In genomic region chr10:99609420-99609819, GRCm38 (mm10) we compare ENCODE assay signal across 16 mouse cellular contexts.
"Had no signal": no experiment of that assay in that cellular context is flagged by ENCODE, and none has a peak within 500 bp of the region (broad histone marks: within the 10 kb centered on the region; RNA-seq: fewer than 3 reads in every experiment).

No protein-coding gene starts in this region.

- H3K4me1 ChIP-seq: liver, embryonic 13.5 days; midbrain, embryonic 12.5 days; neural tube, embryonic 13.5 days had no signal

- DNase-seq: kidney, adult 2 months; kidney, postnatal 25 days; layer of hippocampus, postnatal 36 days; liver, embryonic 13.5 days; lung, embryonic 14.5 days; lung, postnatal 36 days; thymus, adult 18-20 months; thymus, postnatal 36 days had no signal

- H3K9ac ChIP-seq: liver, embryonic 13.5 days; lung, embryonic 14.5 days; midbrain, embryonic 12.5 days; neural tube, embryonic 13.5 days had no signal

- H3K27ac ChIP-seq: kidney, postnatal 0 days; left cerebral cortex, adult 2 months; liver, embryonic 13.5 days; midbrain, embryonic 12.5 days; neural tube, embryonic 13.5 days had no signal

- H3K27me3 ChIP-seq: liver, embryonic 13.5 days; midbrain, embryonic 12.5 days; neural tube, embryonic 13.5 days had no signal

- H3K36me3 ChIP-seq: liver, embryonic 13.5 days; midbrain, embryonic 12.5 days; neural tube, embryonic 13.5 days had no signal

- H3K9me3 ChIP-seq: liver, embryonic 13.5 days; midbrain, embryonic 12.5 days; neural tube, embryonic 13.5 days had no signal

- H3K4me2 ChIP-seq: liver, embryonic 13.5 days; lung, embryonic 14.5 days; midbrain, embryonic 12.5 days; neural tube, embryonic 13.5 days had no signal

- H3K4me3 ChIP-seq: left cerebral cortex, adult 2 months; liver, embryonic 13.5 days; midbrain, embryonic 12.5 days; myocyte; neural tube, embryonic 13.5 days had no signal

- ATAC-seq: intestine, postnatal 0 days; lung, postnatal 0 days; midbrain, embryonic 16.5 days had no signal
